Mouse (Mus musculus): ENCODE measurements around the gene Tet1. TPM values are rescaled to one million over a fixed set of nuclear protein-coding genes. Genes with fewer than 3 reads are reported as not detected.

Gene Tet1
- total RNA-seq, 2 experiments from 2014 or later = 6.2 to 8.7 TPM

- DNase-seq = no peak
- intact Hi-C loops (cut with DNase I) = no loop called here
Observed at GRCm38 (mm10) chr10:62893356-62893884, 15.4 kb downstream of the Tet1 start.

DNA sequence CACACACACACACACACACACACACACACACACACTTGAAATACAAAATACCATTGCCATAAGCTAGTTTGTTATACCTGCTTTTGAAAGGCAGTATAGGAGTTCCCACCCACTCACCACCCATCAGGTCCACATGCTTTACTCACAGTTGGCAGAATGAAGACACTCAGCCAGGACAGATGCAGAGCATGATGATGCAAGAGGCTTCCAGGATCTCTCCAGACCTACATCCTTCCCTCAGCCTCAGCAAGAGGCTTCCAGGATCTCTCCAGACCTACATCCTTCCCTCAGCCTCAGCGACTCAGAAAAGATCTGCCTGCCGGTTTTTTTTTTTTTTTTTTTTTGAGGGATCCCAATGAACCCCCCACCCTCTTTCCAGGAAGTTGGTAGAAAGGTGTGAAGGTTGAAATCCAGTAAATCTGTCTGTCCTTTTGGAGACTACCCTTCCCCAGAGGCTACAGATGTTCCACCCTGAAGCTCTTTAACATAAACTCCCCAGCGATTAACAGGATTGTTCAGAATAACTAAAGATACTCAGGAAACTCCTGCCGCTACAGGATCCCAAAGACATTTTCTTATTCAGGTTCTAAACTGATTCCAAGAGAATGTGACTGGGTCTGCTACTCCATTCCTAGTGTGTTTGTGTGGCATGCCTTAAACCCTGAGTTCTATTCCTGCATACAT lies 16.1 kb downstream of the Tet1 start:
- no peak for DNase-seq
- intact Hi-C loops (cut with DNase I) = no loop called here

DNA sequence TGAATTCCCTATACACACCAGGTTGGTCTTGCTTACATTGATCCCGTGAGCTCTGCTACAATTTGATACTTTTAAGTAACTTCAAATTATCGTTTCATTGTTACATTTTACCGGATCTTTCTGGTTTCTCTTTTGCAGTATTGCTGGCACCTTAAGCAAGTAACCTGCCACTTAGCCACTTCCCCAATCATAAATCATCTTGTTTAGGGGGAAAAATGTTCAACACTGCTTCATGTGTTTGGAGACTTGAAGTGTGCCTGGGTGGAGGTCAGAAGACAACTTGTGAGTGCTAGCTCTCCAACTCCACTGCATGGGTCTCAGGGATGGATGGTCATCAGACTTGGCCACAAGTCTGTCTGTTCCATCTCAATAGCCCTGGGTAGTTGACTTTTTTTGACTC lies 17.8 kb downstream of the Tet1 start:
- intact Hi-C loops (cut with DNase I) = no loop called here
- no peak for DNase-seq

- intact Hi-C loops (cut with DNase I) = loop anchor here (2.0 kb wide), 1 partner anchor 20 kb away; no protein-coding TSS in a partner anchor
- DNase-seq = peak; percentile 54 to 71
Observed at GRCm38 (mm10) chr10:62886799-62887591, 21.8 kb downstream of the Tet1 start.

- DNase-seq = peak; percentile 20 to 21
- intact Hi-C loops (cut with DNase I) = loop anchor here (2.0 kb wide), 1 partner anchor 19 kb away; no protein-coding TSS in a partner anchor
Observed at GRCm38 (mm10) chr10:62885969-62886798, 22.6 kb downstream of the Tet1 start.

DNA sequence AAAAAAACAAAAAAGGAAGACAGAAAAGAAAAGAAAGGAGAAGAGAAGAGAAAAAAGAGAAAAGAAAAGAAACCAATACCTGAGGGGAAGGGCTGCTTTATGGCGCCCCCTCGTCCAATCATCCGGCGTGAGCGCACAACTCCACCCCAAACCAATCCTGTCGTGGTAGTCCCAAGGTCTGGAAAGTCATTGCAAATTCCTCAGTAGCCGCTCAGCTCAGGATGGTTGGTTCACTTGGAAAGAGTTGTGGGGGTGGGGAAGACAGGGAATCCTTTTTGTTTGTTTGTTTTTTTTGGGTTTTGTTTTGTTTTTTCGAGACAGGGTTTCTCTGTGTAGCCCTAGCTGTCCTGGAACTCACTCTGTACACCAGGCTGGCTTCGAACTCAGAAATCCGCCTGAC lies 23.3 kb downstream of the Tet1 start:
- intact Hi-C loops (cut with DNase I) = no loop called here
- DNase-seq = no peak

DNA sequence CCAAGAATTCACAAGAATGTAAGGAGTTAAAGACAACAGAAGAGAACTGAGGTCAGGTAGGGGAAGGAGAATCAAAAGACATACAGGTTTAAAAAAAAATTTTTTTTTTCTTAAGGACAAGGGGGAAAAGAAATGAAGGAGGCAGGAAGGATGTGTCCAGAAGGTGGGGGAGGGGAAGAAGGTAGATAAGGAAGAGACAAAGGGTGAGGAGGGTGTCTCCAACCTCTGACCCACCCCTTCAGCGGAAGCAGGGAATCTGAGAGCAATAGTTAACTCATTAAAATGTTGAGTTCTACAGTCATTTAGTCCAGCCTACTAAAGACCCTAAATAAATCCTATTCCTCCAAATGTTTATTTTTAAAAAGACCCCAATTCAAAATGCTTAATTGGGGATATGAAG lies 24.3 kb downstream of the Tet1 start:
- DNase-seq = no peak

DNA sequence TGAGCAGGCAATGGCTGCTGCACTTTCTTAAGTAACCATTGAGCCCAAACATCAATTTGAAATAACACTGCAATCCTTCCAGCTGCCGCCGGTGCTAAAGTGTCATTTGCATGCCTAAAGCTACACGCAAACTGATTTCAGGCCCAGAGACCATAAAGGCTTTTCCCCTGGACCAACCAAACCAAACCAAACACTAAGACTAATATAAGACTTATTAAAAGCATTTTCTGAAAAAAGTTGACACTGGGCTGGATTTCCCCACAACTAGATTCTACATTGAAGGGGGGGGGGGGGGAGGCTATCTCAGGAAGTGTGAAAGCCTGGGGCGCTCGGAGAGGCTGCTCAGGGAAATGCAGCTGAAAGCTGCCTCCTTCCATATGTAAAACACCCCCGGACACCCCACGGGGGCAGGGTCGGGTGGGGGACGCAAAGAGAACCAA lies 24.8 kb downstream of the Tet1 start:
- no peak for DNase-seq
- intact Hi-C loops (cut with DNase I) = no loop called here

More for the DNA sequence above, 24.3 kb downstream of the Tet1 start:
- intact Hi-C loops (cut with DNase I) = no loop called here

DNA sequence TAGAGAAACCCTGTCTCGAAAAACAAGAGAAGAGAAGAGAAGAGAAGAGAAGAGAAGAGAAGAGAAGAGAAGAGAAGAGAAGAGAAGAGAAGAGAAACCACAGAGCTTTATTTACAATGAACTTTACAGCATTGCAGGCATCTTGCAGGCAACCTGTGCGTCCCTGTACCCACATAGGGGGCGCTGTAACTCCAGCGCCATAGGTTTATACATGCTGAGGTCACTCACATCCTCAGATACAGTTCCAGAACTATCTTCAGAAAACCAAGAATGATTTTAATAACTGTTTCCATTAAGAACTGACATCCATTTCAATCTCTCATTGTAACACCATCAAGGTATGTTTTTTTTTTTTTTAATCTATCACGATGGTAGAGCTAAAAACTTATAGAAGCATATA lies 27.6 kb downstream of the Tet1 start:
- no peak for DNase-seq
- intact Hi-C loops (cut with DNase I) = no loop called here

DNA sequence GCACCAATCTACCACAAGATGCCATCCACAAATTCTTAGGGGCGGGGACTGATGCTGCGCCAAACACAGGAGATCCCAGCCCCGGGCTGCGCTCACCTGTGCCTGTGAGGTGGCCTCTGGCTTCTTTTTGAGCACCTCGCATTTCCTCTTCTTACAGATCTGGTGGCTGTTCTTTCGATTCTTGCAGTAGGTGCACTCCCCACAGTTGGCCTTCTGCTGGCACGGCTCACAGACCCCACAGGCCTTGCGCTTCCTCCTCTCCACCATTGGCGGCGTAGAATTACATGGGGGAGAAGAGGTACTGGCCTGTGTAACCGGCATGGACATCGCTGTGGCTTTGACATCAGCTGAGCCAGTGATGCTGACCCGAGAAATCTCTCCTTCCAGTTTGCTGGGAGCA lies 30.7 kb downstream of the Tet1 start:
- DNase-seq = no peak
- intact Hi-C loops (cut with DNase I) = no loop called here

- intact Hi-C loops (cut with DNase I) = no loop called here
- DNase-seq = no peak
Observed at GRCm38 (mm10) chr10:62875565-62875964, 33.2 kb downstream of the Tet1 start.

DNA sequence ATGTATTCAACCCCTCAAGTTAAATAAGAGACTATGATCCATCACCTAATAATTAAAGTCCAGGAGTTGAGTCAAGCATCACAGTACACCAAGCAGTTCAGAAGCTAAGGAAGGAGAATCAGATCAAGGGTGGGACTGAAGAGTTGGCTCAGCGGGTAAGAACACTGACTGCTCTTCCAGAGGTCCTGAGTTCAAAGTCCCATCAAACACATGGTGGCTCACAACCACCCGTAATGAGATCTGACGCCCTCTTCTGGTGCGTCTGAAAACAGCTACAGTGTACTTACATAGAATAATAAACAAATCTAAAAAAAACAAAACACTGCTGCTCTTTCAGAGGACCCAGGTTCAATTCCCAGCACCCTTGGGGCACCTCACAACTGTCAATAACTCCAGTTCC lies 34.0 kb downstream of the Tet1 start:
- DNase-seq = no peak
- intact Hi-C loops (cut with DNase I) = no loop called here

- intact Hi-C loops (cut with DNase I) = loop anchor here (2.0 to 5.0 kb wide), 2 partner anchors 21 to 51 kb away; no protein-coding TSS in a partner anchor
- peak; percentile 46 to 55 for DNase-seq
Observed at GRCm38 (mm10) chr10:62866035-62866791, 42.6 kb downstream of the Tet1 start.

GRCm38 (mm10) chr10:62865167-62866034 lies 43.4 kb downstream of the Tet1 start:
- peak; percentile 73 for DNase-seq
- intact Hi-C loops (cut with DNase I) = loop anchor here (2.0 to 5.0 kb wide), 2 partner anchors 21 to 52 kb away; no protein-coding TSS in a partner anchor

GRCm38 (mm10) chr10:62863563-62863962 lies 45.2 kb downstream of the Tet1 start:
- no peak for DNase-seq
- intact Hi-C loops (cut with DNase I) = no loop called here

- DNase-seq = no peak
- intact Hi-C loops (cut with DNase I) = no loop called here
Observed at GRCm38 (mm10) chr10:62862435-62862834, 46.4 kb downstream of the Tet1 start.

DNA sequence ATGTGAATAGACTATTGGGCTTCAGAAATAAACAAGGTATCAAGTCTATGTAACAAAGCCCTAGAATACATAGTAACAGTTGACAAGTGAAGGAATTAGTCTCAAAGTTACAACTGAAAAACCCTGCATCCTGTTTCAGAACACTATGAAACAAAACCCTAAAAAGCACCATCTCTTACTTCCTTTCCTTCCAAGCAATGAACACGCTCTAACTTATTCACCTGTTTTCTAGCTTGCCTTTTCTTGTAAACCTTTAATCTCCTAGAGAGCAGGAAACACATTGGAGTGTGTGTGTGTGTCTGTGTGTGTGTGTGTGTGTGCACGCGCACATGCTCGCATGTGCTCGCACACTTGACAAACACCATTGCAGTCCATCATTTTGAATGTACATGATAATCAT lies 49.8 kb downstream of the Tet1 start:
- DNase-seq = no peak
- intact Hi-C loops (cut with DNase I) = no loop called here

DNA sequence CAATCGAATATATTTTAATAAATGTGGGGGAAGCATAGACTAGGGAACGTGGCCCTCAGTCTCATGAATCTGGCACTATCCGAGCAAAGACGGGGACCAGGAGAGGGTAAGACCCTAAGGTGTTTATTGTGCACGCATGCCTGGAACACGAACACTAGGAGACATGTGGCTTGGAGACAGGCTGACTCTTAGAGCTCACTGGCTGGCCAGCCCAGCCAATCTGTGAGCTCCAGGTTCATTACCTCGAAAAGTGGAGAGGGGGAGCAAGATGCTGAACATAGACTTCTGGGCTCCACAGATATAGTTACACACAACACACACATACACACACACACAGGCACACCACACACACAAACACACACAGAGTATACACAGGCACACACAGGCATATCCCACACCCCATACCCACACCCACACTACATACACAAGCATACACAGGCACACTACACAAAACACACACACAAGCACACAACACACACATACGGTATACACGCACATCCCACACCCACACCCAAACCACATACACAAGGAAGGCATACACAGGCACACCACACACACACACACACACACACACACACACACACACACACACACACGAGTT lies 52.0 kb downstream of the Tet1 start:
- DNase-seq = no peak
- intact Hi-C loops (cut with DNase I) = no loop called here

GRCm38 (mm10) chr10:62854992-62855391 lies 53.8 kb downstream of the Tet1 start:
- DNase-seq = no peak
- intact Hi-C loops (cut with DNase I) = no loop called here
